Mouse (Mus musculus) small intestine, adult 2 months (tissue): ENCODE data around the gene Il33.

ENCODE experiments used
- CTCF ChIP-seq: fragments of 200-500 bp; IDR thresholded peaks from 2 replicates; pipeline ENCODE4 v1.5.1; 2012; ENCODE audit warnings: low read depth, mild to moderate bottlenecking, control low read depth, inconsistent platforms, low read length, moderate library complexity, mixed read lengths; ENCODE audit not compliant: insufficient replicate concordance, insufficient read length; ENCODE audit errors: extremely low read depth
- POLR2A ChIP-seq: fragments of 200-500 bp; IDR thresholded peaks from 2 replicates; pipeline ENCODE4 v1.6.1; 2012; ENCODE audit warnings: low read depth, mild to moderate bottlenecking, control low read depth, inconsistent platforms, low read length, moderate library complexity

- TF ChIP-seq CTCF: no peak
- no peak for TF ChIP-seq POLR2A
These were observed 53.9 kb downstream of the Il33 start for GRCm38 (mm10) chr19:29978847-29979246.
